Mouse (Mus musculus) myocyte (in vitro differentiated cells): ENCODE measurements around the gene Gab1.

Experiments
- E2F4 ChIP-seq: IDR thresholded peaks from one replicate; pipeline ENCODE4 v1.6.1; 2011; ENCODE audit warnings: mild to moderate bottlenecking, control low read depth, moderate library complexity; ENCODE audit not compliant: insufficient read depth
- MAX ChIP-seq: IDR thresholded peaks from one replicate; pipeline ENCODE4 v1.6.1; 2011; ENCODE audit warnings: low read depth, mild to moderate bottlenecking, control low read depth
- MYOD1 ChIP-seq, 3 experiments: IDR thresholded peaks; one replicate each; pipeline ENCODE4 v1.6.1; 2011; ENCODE audit warnings: control low read depth in 2 of 3, low read depth in 2 of 3, mild to moderate bottlenecking in 2 of 3, moderate library complexity in 1 of 3; ENCODE audit not compliant: insufficient read length in 2 of 3, control insufficient read depth in 1 of 3
- POLR2A ChIP-seq: IDR thresholded peaks from one replicate; pipeline ENCODE4 v1.6.1; 2011; ENCODE audit warnings: low read depth, mild to moderate bottlenecking, control low read depth, moderate library complexity; ENCODE audit not compliant: insufficient read length
- SRF ChIP-seq: IDR thresholded peaks from one replicate; pipeline ENCODE4 v1.6.1; 2011; ENCODE audit warnings: low read depth; ENCODE audit not compliant: control insufficient read depth, insufficient read length
- USF1 ChIP-seq: IDR thresholded peaks from one replicate; pipeline ENCODE4 v1.6.1; 2011; ENCODE audit warnings: low read depth, mild to moderate bottlenecking, control low read depth, moderate library complexity

DNA sequence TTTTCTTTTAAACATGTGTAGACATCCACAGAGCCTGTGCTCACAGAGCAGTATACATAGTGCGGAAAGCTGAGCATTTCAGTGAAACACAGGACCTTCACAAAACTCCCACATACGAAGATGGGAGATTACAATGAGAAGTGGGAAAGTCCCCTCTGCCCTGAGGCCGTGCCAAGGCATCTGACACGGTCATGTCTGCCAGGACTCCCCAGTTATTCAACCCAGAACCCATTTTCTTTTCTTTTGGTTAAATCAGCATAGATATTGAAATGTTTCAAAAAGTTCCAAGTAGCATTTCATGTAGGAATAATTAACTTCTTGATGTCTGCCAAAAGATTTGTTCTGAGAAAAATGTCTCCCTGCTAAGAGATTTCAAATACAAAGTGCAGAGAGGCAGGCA is 45.9 kb downstream of the Gab1 start:
- no peak for TF ChIP-seq POLR2A
- no peak for TF ChIP-seq E2F4
- TF ChIP-seq MAX: no peak
- TF ChIP-seq USF1: no peak
- no peak for TF ChIP-seq MYOD1 (IDR thresholded peaks at IDR 0.05; ENCODE audit: control insufficient read depth in 1 of 3, insufficient read length in 2 of 3, low read depth in 2 of 3)
- no peak for TF ChIP-seq SRF
